Mouse (Mus musculus) cerebellum, adult 18-20 months (tissue): Measurements from ENCODE around the gene Gmfb.
A peak's percentile ranks its signal among the peaks of the same experiment; 100 is the strongest.

Experiments
- DNase-seq, 2 experiments: peaks; one replicate each; pipeline ENCODE4 v3.0.0; 2021

The Gmfb gene

GRCm38 (mm10) chr14:46800684-46801345 is 21.2 kb downstream of the Gmfb start:
- DNase-seq, result no peak

GRCm38 (mm10) chr14:46794157-46794556 is 27.9 kb downstream of the Gmfb start:
- DNase-seq, result no peak

- no peak for DNase-seq
These were observed 31.3 kb downstream of the Gmfb start for GRCm38 (mm10) chr14:46790723-46791122.

- DNase-seq, result no peak
These were observed 31.7 kb downstream of the Gmfb start for GRCm38 (mm10) chr14:46790303-46790702.

- peak in 1 of 2 experiments; percentile 18 for DNase-seq
These were observed 33.5 kb downstream of the Gmfb start for GRCm38 (mm10) chr14:46788505-46788901.

GRCm38 (mm10) chr14:46787787-46788504 is 34.1 kb downstream of the Gmfb start, which contains the start of gene Cnih1:
Gene Cnih1 (minus strand): TSS chr14:46788411.
- DNase-seq, result peak; percentile 89 to 97

GRCm38 (mm10) chr14:46787454-46787786 is 34.6 kb downstream of the Gmfb start:
- peak in 1 of 2 experiments; percentile 8 for DNase-seq

GRCm38 (mm10) chr14:46785247-46785646 is 36.8 kb downstream of the Gmfb start:
- no peak for DNase-seq

GRCm38 (mm10) chr14:46783327-46783926 is 38.6 kb downstream of the Gmfb start:
- DNase-seq, result no peak

- no peak for DNase-seq
These were observed 39.7 kb downstream of the Gmfb start for GRCm38 (mm10) chr14:46782187-46782828.

- DNase-seq, result no peak
These were observed 41.0 kb downstream of the Gmfb start for GRCm38 (mm10) chr14:46781086-46781485.

- DNase-seq, result no peak
These were observed 42.8 kb downstream of the Gmfb start for GRCm38 (mm10) chr14:46779217-46779616.

- no peak for DNase-seq
These were observed 43.3 kb downstream of the Gmfb start for GRCm38 (mm10) chr14:46778756-46779155.

GRCm38 (mm10) chr14:46770036-46770435 is 52.0 kb downstream of the Gmfb start:
- no peak for DNase-seq

GRCm38 (mm10) chr14:46767116-46767515 is 54.9 kb downstream of the Gmfb start:
- peak; percentile 30 to 36 for DNase-seq

- DNase-seq, result no peak
These were observed 60.9 kb downstream of the Gmfb start for GRCm38 (mm10) chr14:46761186-46761585.

GRCm38 (mm10) chr14:46760355-46761029 is 61.5 kb downstream of the Gmfb start, which contains the start of gene Cdkn3:
Gene Cdkn3 (plus strand): TSS chr14:46760541.
- DNase-seq, result peak; percentile 80 to 86

- DNase-seq, result no peak
These were observed 62.1 kb downstream of the Gmfb start for GRCm38 (mm10) chr14:46759970-46760354.
